Mouse (Mus musculus): ENCODE measurements around the gene Kcna2.

Gene Kcna2

GRCm38 (mm10) chr3:107101787-107102651 is 1.1 kb downstream of the Kcna2 start:
- peak; percentile 65 for DNase-seq (ENCODE audit: low read depth, low spot score)

GRCm38 (mm10) chr3:107103041-107103440 is 2.1 kb downstream of the Kcna2 start:
- DNase-seq (ENCODE audit: low read depth, low spot score): no peak

- no peak for DNase-seq (ENCODE audit: low read depth, low spot score)
These were observed 2.5 kb downstream of the Kcna2 start for GRCm38 (mm10) chr3:107103462-107103861.

GRCm38 (mm10) chr3:107105986-107106385 is 5.0 kb downstream of the Kcna2 start:
- no peak for DNase-seq (ENCODE audit: low read depth, low spot score)

DNA sequence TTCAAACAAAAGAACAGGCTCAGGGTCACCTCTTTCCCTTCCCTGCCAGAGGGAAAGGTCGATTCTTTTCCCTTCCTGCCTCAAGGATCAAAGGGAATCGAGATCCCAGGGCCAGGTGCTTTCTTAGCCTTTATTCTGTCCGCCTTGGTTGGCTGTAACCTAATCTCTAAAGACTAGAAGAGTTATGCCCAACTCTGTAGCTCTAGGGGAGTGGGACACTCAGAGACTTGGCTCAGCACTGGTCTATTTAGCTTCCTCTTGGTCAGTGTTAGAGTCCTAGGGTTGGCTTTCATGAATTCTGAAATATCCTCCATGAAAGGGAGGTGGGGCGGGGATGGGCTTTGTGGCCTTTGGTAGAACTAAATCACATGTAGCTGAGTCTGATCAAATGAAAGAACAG is 11.6 kb downstream of the Kcna2 start:
- DNase-seq (ENCODE audit: low read depth, low spot score): peak; percentile 69

- DNase-seq (ENCODE audit: low read depth, low spot score): no peak
These were observed 12.2 kb downstream of the Kcna2 start for GRCm38 (mm10) chr3:107112932-107113659.

DNA sequence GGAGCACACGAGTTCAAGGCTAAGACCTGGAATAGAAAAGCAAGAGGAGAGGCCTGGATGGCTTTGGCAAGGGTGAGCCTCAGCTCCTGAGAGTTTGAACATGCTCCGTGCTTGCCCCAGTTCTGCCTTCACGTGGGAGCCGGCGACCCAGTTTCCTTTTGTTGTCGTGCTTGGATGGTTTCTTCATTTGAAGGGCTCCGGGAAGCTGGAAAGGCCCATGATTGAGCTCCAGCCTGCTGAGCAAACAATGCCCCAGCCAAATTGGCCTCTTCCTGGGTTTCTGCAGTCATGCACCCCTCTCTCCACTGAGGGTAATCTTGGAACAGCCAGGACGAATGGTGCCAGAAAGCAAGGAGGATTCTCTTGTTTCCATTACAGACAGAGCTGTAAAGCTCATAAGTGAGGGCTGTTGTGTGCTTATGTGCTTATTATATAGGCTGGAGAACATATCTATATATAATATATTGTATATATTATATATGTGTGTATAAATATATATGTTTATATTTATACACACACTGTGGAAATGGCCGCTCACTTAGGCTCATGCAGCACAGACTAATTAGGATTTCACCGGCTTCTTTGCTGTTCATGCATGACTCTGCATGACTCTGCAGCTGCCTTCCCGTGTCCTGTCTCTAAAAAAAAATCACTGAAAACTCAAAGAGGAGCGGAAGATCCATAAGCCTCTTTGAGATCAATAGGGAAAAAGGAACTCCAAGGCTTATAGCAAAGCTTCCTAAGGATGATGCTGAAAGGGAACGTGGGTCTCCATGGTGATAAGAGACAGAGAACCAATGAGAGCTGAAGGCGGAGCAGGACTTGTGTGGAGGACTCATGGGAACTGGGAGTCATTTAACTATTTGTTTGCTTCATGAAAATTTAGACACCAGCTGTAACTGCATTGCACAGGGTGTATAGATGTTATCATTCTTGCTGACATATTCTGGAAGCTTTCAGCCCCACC is 13.1 kb downstream of the Kcna2 start:
- no peak for DNase-seq (ENCODE audit: low read depth, low spot score)

DNA sequence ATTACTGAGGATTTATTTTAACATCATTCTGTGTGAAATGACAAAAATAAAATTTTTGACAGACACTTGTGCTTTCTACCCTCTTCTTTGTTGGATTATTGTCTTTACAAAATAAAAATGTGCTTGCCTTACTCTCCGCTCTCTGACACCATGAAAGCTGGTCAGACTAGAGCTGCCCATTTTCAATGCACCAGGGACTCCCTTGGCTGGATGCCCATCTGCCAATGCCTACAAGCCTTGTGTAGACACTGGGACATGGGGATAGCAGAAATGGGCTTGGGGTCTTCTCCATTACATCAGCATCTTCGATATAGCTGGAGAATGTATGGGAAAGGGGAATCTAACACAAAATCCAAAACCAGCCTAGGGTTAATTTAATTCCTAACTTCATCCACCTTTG is 14.0 kb downstream of the Kcna2 start:
- no peak for DNase-seq (ENCODE audit: low read depth, low spot score)

GRCm38 (mm10) chr3:107115746-107116145 is 14.8 kb downstream of the Kcna2 start:
- DNase-seq (ENCODE audit: low read depth, low spot score): no peak

DNA sequence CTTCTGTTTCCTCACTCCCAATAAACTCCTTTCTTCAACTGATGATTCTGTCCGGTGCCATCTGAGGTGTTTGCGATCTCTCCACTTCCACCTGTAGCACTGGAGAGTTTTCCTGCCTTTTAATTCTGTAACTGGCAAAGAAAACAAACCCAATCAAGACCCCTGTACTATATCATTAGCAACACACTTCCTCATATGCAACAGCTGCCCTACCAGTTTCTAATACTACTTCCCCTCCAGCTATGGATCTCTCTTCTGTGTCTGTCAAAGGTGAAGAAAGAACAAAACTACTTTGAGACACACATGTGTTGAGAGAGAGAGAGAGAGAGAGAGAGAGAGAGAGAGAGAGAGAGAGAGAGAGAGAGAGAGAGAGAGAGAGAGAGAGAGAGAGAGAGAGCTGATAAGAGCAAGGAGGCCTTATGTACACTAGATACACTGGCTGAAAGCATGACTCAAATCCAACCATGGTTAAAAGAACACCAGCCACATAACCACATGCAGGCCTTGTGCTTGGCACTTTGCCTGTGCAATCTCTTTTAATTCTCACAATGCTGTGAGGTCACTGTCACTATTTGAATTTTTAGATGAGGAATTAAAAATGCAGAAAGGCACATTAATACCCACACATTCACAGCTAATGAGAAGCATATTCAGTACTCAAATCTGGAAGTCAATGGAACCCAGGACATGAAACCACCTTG is 19.1 kb downstream of the Kcna2 start:
- DNase-seq (ENCODE audit: low read depth, low spot score): no peak

DNA sequence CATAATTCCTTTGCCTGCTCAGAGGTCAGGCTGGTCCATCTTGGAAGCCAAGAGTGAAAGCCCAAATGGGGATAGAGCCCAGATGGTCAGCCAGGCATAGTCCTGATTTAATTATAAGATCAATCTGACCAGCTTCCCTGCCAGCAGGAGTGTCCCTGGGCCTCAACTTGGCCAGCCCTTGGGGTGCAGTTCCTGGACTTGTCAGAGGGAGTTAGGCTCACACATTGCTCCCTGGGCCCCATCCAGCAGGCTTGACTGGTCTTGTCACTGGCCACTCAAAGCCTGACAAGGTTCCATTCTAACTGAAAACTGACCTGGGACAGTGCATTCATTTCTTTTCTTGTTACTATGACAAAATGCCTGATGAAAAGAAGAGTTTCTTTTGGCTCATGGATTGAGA is 21.4 kb downstream of the Kcna2 start:
- no peak for DNase-seq (ENCODE audit: low read depth, low spot score)

- DNase-seq (ENCODE audit: low read depth, low spot score): no peak
These were observed 26.7 kb downstream of the Kcna2 start for GRCm38 (mm10) chr3:107127667-107128066.

DNA sequence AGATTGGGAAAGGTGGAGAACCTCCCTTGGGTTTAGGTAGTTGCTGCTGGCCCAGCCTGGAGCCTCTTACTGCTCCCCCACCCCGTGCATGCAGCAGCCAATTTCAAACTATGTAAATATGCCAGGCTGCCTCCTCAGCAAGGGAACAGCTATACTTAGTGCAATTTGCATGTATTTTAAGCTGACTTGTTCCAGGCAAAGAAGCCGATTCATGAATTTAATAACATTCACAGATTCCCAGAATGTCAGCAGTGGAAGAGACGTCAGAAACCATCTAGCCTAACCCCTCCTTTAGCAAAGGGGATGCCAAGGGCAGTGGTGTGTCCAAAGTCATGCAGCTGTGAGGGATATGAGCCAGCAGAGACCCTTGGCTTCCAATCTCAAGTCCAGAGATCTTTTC is 27.5 kb downstream of the Kcna2 start:
- no peak for DNase-seq (ENCODE audit: low read depth, low spot score)

- no peak for DNase-seq (ENCODE audit: low read depth, low spot score)
These were observed 28.3 kb downstream of the Kcna2 start for GRCm38 (mm10) chr3:107129251-107129650.

GRCm38 (mm10) chr3:107130661-107131326 is 29.8 kb downstream of the Kcna2 start:
- no peak for DNase-seq (ENCODE audit: low read depth, low spot score)

DNA sequence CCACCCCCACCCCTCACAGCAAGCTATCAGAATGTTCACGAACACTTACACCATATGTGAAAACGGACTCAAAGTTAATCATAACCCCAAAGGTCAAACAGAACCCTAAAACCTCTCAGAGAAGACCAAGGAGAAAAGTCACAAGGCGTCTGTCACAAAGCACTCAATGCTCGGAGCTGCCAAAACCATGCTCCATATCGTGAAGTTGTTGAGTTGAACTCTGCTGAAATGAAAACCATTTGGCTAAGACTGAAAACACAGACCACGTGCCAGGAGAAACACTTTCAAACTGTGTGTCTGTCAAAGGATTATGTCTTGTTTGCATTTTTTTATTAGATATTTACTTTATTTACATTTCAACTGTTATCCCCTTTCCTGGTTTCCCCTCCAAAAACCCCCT is 30.9 kb downstream of the Kcna2 start:
- DNase-seq (ENCODE audit: low read depth, low spot score): no peak

GRCm38 (mm10) chr3:107132651-107133050 is 31.7 kb downstream of the Kcna2 start:
- no peak for DNase-seq (ENCODE audit: low read depth, low spot score)

- DNase-seq (ENCODE audit: low read depth, low spot score): no peak
These were observed 33.5 kb downstream of the Kcna2 start for GRCm38 (mm10) chr3:107134457-107134856.

GRCm38 (mm10) chr3:107147126-107147525 is 46.2 kb downstream of the Kcna2 start:
- DNase-seq (ENCODE audit: low read depth, low spot score): no peak

- DNase-seq (ENCODE audit: low read depth, low spot score): peak; percentile 48
These were observed 48.1 kb downstream of the Kcna2 start for GRCm38 (mm10) chr3:107149006-107149405.

DNA sequence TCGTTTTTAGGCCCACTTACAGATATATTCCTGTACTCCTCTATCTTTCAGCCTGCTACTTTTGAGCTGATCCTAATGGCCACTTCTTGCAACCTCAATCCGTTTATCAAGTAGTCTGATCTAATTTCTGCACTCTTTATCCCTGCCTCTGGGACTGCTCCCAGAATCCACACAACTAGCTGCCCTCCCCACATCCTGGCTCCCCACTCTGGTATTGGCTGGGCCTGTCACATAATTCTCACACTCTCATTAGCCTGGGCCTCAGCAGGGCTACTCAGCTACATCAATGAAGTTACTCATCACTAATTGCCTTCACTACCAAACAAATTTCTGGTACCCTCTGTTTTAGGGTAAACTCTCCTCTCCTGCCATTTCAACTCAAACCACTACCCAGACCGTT is 49.5 kb downstream of the Kcna2 start:
- no peak for DNase-seq (ENCODE audit: low read depth, low spot score)
